Mouse (Mus musculus) CH12.LX (cell line): Measurements from ENCODE around the gene Dbil5. TPM values are rescaled to one million over a fixed set of nuclear protein-coding genes. Genes with fewer than 3 reads are reported as not detected.

Source experiments
- DNase-seq: peaks from one replicate; pipeline ENCODE4 v3.0.0-alpha.2; 2013; ENCODE audit errors: extremely low read depth
- H3K27ac ChIP-seq: 2 replicates; pipeline ENCODE4 v1.5.1; 2012; ENCODE audit warnings: low read depth, mild to moderate bottlenecking, control low read depth, moderate library complexity; ENCODE audit not compliant: insufficient read depth
- H3K27me3 ChIP-seq: replicated peaks from 2 replicates; pipeline ENCODE3; 2012; ENCODE audit warnings: inconsistent platforms
- H3K36me3 ChIP-seq, 2 experiments: replicated peaks in 1 of 2; 2 replicates each; pipeline versions ENCODE3 to v1.6.1; 2012; ENCODE audit warnings: inconsistent platforms in 1 of 2, low read length in 1 of 2, mild to moderate bottlenecking in 1 of 2, mixed read lengths in 1 of 2, moderate library complexity in 1 of 2; ENCODE audit not compliant: control insufficient read depth in 1 of 2, insufficient read depth in 1 of 2
- H3K4me1 ChIP-seq, 2 experiments: 2 replicates each; pipeline ENCODE4 v1.6.1; 2012; ENCODE audit warnings: inconsistent platforms in 1 of 2, moderate library complexity in 1 of 2; ENCODE audit not compliant: insufficient read depth in 2 of 2, control insufficient read depth in 1 of 2
- H3K4me2 ChIP-seq: 2 replicates; pipeline ENCODE4 v1.6.1; 2012; ENCODE audit warnings: low read depth, mild to moderate bottlenecking, control low read depth; ENCODE audit not compliant: poor library complexity, insufficient read depth, severe bottlenecking
- H3K4me3 ChIP-seq, 3 experiments: fragments of 150-350 bp in 1 of 3; sonication (generic) in 1 of 3; replicated peaks in 1 of 3; 2 replicates each; pipeline versions ENCODE3 to v1.5.1; 2011 to 2012; ENCODE audit warnings: low read depth in 2 of 3, low read length in 2 of 3, mild to moderate bottlenecking in 2 of 3, moderate library complexity in 2 of 3, control low read depth in 1 of 3, improper control_type of control experiment in 1 of 3, inconsistent platforms in 1 of 3, mixed read lengths in 1 of 3; ENCODE audit not compliant: poor library complexity in 1 of 3
- H3K79me2 ChIP-seq: replicated peaks from 2 replicates; pipeline ENCODE4 v1.6.1; 2012; ENCODE audit warnings: mild to moderate bottlenecking, moderate library complexity; ENCODE audit not compliant: control insufficient read depth, poor library complexity, insufficient read depth, severe bottlenecking; ENCODE audit errors: extremely low read depth
- H3K9ac ChIP-seq: 2 replicates; pipeline ENCODE4 v1.6.1; 2012; ENCODE audit warnings: low read depth, mild to moderate bottlenecking, control low read depth, moderate library complexity; ENCODE audit not compliant: insufficient read depth
- H3K9me3 ChIP-seq: replicated peaks from 2 replicates; pipeline ENCODE3; 2012; ENCODE audit warnings: low read length, inconsistent platforms, mixed read lengths
- EP300 ChIP-seq: IDR thresholded peaks from 2 replicates; pipeline ENCODE4 v1.6.1; 2011; ENCODE audit warnings: low read length, improper control_type of control experiment
- JUND ChIP-seq: conservative IDR thresholded peaks from 2 replicates; pipeline ENCODE4 v1.6.1; 2011; ENCODE audit warnings: low read depth, low read length, improper control_type of control experiment
- MAFK ChIP-seq: IDR thresholded peaks from 2 replicates; pipeline ENCODE4 v1.6.1; 2011; ENCODE audit warnings: low read length, improper control_type of control experiment; ENCODE audit not compliant: insufficient replicate concordance
- MYC ChIP-seq: IDR thresholded peaks from 2 replicates; pipeline ENCODE4 v1.6.1; 2011; ENCODE audit warnings: low read depth, mild to moderate bottlenecking, improper control_type of control experiment, low read length
- NRF1 ChIP-seq: IDR thresholded peaks from 2 replicates; pipeline ENCODE4 v1.6.1; 2014; ENCODE audit warnings: low read depth, mild to moderate bottlenecking, inconsistent platforms, low read length, improper control_type of control experiment, moderate library complexity
- POLR2A ChIP-seq: IDR thresholded peaks from 2 replicates; pipeline ENCODE4 v1.6.1; 2011; ENCODE audit warnings: low read depth, mild to moderate bottlenecking, improper control_type of control experiment, low read length
- POLR2AphosphoS2 ChIP-seq: IDR thresholded peaks from 2 replicates; pipeline ENCODE4 v1.6.1; 2011; ENCODE audit warnings: low read depth, low read length, improper control_type of control experiment
- RAD21 ChIP-seq: IDR thresholded peaks from 2 replicates; pipeline ENCODE4 v1.6.1; 2011; ENCODE audit warnings: low read depth, mild to moderate bottlenecking, low read length, improper control_type of control experiment, moderate library complexity
- SIN3A ChIP-seq: IDR thresholded peaks from 2 replicates; pipeline ENCODE4 v1.6.1; 2012; ENCODE audit warnings: low read length, improper control_type of control experiment, inconsistent platforms
- SMC3 ChIP-seq: IDR thresholded peaks from 2 replicates; pipeline ENCODE4 v1.6.1; 2011; ENCODE audit warnings: low read depth, low read length, improper control_type of control experiment
- UBTF ChIP-seq: IDR thresholded peaks from 2 replicates; pipeline ENCODE4 v1.6.1; 2012; ENCODE audit warnings: low read depth, mild to moderate bottlenecking, inconsistent platforms, low read length, improper control_type of control experiment, moderate library complexity
- USF2 ChIP-seq: conservative IDR thresholded peaks from 2 replicates; pipeline ENCODE4 v1.6.1; 2011; ENCODE audit warnings: low read depth, low read length, improper control_type of control experiment
- ZC3H11A ChIP-seq: IDR thresholded peaks from 2 replicates; pipeline ENCODE4 v1.6.1; 2012; ENCODE audit warnings: low read depth, mild to moderate bottlenecking, inconsistent platforms, low read length, improper control_type of control experiment
- ZKSCAN1 ChIP-seq: IDR thresholded peaks from 2 replicates; pipeline ENCODE4 v1.6.1; 2012; ENCODE audit warnings: low read depth, inconsistent platforms, low read length, improper control_type of control experiment, borderline replicate concordance
- ZMIZ1 ChIP-seq: IDR thresholded peaks from 2 replicates; pipeline ENCODE4 v1.6.1; 2012; ENCODE audit warnings: low read depth, mild to moderate bottlenecking, inconsistent platforms, low read length, improper control_type of control experiment
- dilution Hi-C: fragments of 300-500 bp; cut with MboI; formaldehyde crosslinking; loops from 2 replicates; pipeline ENCODE4 v1.14.3; 2020; ENCODE audit warnings: low sequenced_read_pairs; ENCODE audit not compliant: extremely low pct_unique_long_range_greater_than_20kb, extremely low pct_ligation_motif_present
- in situ Hi-C: fragments of 300-500 bp; cut with MboI; formaldehyde crosslinking; loops from 3 replicates; pipeline ENCODE4 v1.14.3; 2019; ENCODE audit warnings: low sequenced_read_pairs, low pct_ligation_motif_present, low pct_unique_long_range_greater_than_20kb, mixed read lengths
- polyA plus RNA-seq: library from polyadenylated mRNA; unstranded; fragments of >175 nt; gene quantifications from 2 replicates; pipeline ENCODE4 v1.2.1, GENCODE M21; 2012; ENCODE audit warnings: low read depth; ENCODE audit not compliant: insufficient read length
- total RNA-seq, 2 experiments: library from RNA; depleted of rRNA; stranded (reverse); fragments of 300-350 nt in 1 of 2; fragments of >200 nt in 1 of 2; gene quantifications; 2 replicates each; pipeline ENCODE4 v1.2.3; 2012 to 2014

Dbil5 gene
- total and polyA plus RNA-seq, 3 experiments = 1.4 to 1.6 TPM; not detected in 1

DNA sequence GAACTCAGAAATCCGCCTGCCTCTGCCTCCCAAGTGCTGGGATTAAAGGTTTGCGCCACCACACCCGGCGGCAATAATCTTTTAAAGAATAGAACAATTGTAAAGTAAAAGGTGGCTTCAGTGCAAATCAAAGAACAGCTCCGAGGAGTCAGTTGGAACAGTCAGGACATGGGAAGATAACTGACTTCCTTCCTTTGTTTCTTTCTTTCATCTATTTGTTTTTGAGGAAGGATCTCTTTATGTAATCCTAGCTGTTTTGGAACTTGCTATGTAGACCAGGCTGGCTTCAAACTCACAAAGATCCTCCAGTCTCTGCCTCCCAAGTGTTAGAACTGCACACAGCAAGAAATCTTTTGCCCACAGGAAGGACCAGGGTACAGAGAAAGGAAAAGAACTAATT is 7.2 kb downstream of the Dbil5 start:
- H3K27ac ChIP-seq = no peak overlapping the region
- H3K9me3 ChIP-seq = no peaks in the 10 kb centered on the region
- dilution Hi-C loops = no loop called here
- H3K27me3 ChIP-seq = no peaks in the 10 kb centered on the region
- H3K4me3 ChIP-seq = no peak overlapping the region
- in situ Hi-C loops = no loop called here
- TF ChIP-seq POLR2A = no peak
- TF ChIP-seq UBTF = no peak
- no peak for TF ChIP-seq SMC3
- TF ChIP-seq ZKSCAN1 = no peak
- no peak for TF ChIP-seq MYC
- no peak for TF ChIP-seq NRF1
- no peak for TF ChIP-seq RAD21
- no peak for TF ChIP-seq JUND
- TF ChIP-seq, all 38 proteins: peak for 0
- H3K4me1 ChIP-seq = no peaks in the 10 kb centered on the region
- no peak overlapping the region for H3K4me2 ChIP-seq
- no peak for DNase-seq
- no peak overlapping the region for H3K9ac ChIP-seq
- H3K79me2 ChIP-seq = no peaks in the 10 kb centered on the region
- H3K36me3 ChIP-seq = peaks cover 25 to 72% of the 10 kb centered on the region in 2 experiments

DNA sequence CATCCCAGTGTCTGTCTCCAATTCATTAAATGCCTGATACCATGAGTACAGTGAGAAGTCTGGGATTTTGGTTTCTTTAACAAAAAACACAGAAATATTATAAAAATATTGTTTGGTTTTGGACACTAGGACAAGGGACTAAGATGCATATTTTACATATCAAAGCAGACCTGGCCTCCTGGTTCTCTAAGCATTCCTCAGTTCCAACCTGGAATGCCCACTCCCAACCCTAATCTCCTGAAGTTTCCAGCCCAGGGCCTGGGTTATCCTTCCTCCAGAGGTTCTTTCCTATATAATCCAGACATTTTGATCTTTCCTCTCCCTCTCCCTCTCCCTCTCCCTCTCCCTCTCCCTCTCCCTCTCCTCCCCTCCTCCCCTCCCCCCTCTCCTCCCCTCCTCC is 7.6 kb downstream of the Dbil5 start:
- no peak overlapping the region for H3K4me2 ChIP-seq
- no peak overlapping the region for H3K9ac ChIP-seq
- no peak overlapping the region for H3K4me3 ChIP-seq
- no peaks in the 10 kb centered on the region for H3K4me1 ChIP-seq
- dilution Hi-C loops = no loop called here
- DNase-seq = no peak
- no peaks in the 10 kb centered on the region for H3K9me3 ChIP-seq
- H3K27me3 ChIP-seq = no peaks in the 10 kb centered on the region
- in situ Hi-C loops = no loop called here
- no peaks in the 10 kb centered on the region for H3K79me2 ChIP-seq
- H3K36me3 ChIP-seq = peaks cover 25 to 71% of the 10 kb centered on the region in 2 experiments
- no peak overlapping the region for H3K27ac ChIP-seq
- TF ChIP-seq POLR2AphosphoS2 (no peak), USF2 (no peak), ZMIZ1 (no peak), ZC3H11A (no peak), SIN3A (no peak), JUND (no peak)

- Histone ChIP-seq H3K9me3 (no peaks in the 10 kb centered on the region), H3K79me2 (no peaks in the 10 kb centered on the region), H3K36me3 (peaks cover 54 to 88% of the 10 kb centered on the region in 2 experiments), H3K27me3 (no peaks in the 10 kb centered on the region), H3K4me3 (no peak overlapping the region), H3K9ac (no peak overlapping the region), H3K4me1 (peaks cover 0 to 17% of the 10 kb centered on the region in 2 experiments; a peak in 1 of 4 replicates), H3K27ac (no peak overlapping the region), H3K4me2 (no peak overlapping the region)
- TF ChIP-seq EP300 (0 out of 2 replicates have a peak, but pooled peaks have one; percentile 13), MAFK (no peak)
- dilution Hi-C loops = no loop called here
- DNase-seq = no peak
- in situ Hi-C loops = no loop called here
Measured at GRCm38 (mm10) chr11:76236136-76236535, 18.7 kb downstream of the Dbil5 start.
